ENCODE assay signal across 22 mouse cellular contexts in the genomic region with DNA sequence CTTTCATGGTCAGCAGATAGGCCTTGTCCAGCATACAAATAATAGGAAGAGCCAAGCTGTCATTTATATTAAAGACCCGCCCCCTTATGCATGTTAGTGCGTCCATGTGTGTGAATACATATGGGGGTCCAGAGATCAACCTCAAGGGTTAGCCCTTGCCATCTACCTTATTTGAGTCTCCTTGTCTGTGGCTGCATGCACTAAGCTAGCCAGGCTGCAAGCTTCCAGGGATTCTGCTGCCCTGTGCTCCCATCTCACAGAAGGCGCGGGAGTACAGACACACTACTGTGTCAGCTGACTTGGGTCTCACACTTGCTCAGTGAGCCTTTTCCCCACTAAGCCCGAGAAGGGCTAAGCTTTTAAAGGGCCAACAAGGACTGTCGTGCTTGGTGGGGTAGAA. TPM values are rescaled to one million over a fixed set of nuclear protein-coding genes. Genes with fewer than 3 reads are reported as not detected.
DNase-seq lines count a peak whose midpoint lies in the region; ATAC-seq and TF ChIP-seq lines count a peak whose summit lies in the region.
"Had no signal": no experiment of that assay in that cellular context is flagged by ENCODE, and none has a peak within 500 bp of the region (broad histone marks: within the 10 kb centered on the region; RNA-seq: fewer than 3 reads in every experiment).

No protein-coding gene starts in this region.

- H3K27me3 ChIP-seq in cerebellum, adult 2 months (ENCODE audit: control insufficient read depth, insufficient read depth, low read length): no peaks in the 10 kb centered on the region
- H3K27me3 ChIP-seq in heart, embryonic 10.5 days (ENCODE audit: insufficient read depth, poor library complexity, severe bottlenecking): no peaks in the 10 kb centered on the region
- H3K27me3 ChIP-seq in heart, embryonic 16.5 days (ENCODE audit: control insufficient read depth, insufficient read depth, low read length): no peaks in the 10 kb centered on the region
- H3K27me3 ChIP-seq in Patski: no peaks in the 10 kb centered on the region
- H3K27me3 ChIP-seq: embryonic facial prominence, embryonic 12.5 days; forebrain, embryonic 13.5 days; limb, embryonic 15.5 days; midbrain, embryonic 13.5 days had no signal

- no peaks in the 10 kb centered on the region for H3K36me3 ChIP-seq in heart, embryonic 10.5 days
- H3K36me3 ChIP-seq in heart, embryonic 16.5 days (ENCODE audit: control insufficient read depth, insufficient read depth): no peaks in the 10 kb centered on the region
- H3K36me3 ChIP-seq: embryonic facial prominence, embryonic 12.5 days; limb, embryonic 15.5 days; midbrain, embryonic 13.5 days had no signal

- no peak for TF ChIP-seq POLR2A in cerebellum, adult 2 months (IDR thresholded peaks at IDR 0.05; ENCODE audit: borderline replicate concordance, insufficient read depth, low read length)

- no peaks in the 10 kb centered on the region for H3K9me3 ChIP-seq in heart, embryonic 10.5 days
- no peaks in the 10 kb centered on the region for H3K9me3 ChIP-seq in heart, embryonic 16.5 days (replicated peaks; ENCODE audit: control insufficient read depth, low read length)
- H3K9me3 ChIP-seq: embryonic facial prominence, embryonic 12.5 days; forebrain, embryonic 13.5 days; limb, embryonic 15.5 days; midbrain, embryonic 13.5 days had no signal

- WGBS in cerebellum, adult 2 months: 70% methylated on average over 6 of the region's 6 CpGs
- WGBS in heart, embryonic 10.5 days: 76% methylated on average over 6 of the region's 6 CpGs
- 65% methylated on average over 6 of the region's 6 CpGs for WGBS in heart, embryonic 16.5 days

- POLR2A ChIA-PET in Patski (lab: Charles Lee): interaction anchor here (0.5 to 0.6 kb wide), 4 partner anchors 26 to 380 kb away, joined by 3 to 4 read pairs (median 3); no protein-coding TSS in a partner anchor

- TF ChIP-seq CTCF in cerebellum, adult 2 months (IDR thresholded peaks at IDR 0.05; ENCODE audit: borderline replicate concordance, insufficient read depth, low read depth, low read length): no peak
- no peak for TF ChIP-seq CTCF in Patski (IDR thresholded peaks at IDR 0.05)

- intact Hi-C loops in heart, postnatal 14 days (cut with DNase I): no loop called here

- H3K4me2 ChIP-seq in heart, embryonic 16.5 days (ENCODE audit: low read depth, low read length): peak overlapping the region; percentile 10; the same call in 1 of the 2 replicates
- H3K4me2 ChIP-seq: embryonic facial prominence, embryonic 12.5 days; forebrain, embryonic 13.5 days; limb, embryonic 15.5 days; lung, embryonic 14.5 days; midbrain, embryonic 13.5 days had no signal

- CTCF ChIA-PET in Patski (lab: Charles Lee): interaction anchor here (0.9 to 1.2 kb wide), 3 partner anchors 53 to 111 kb away, joined by 3 read pairs; no protein-coding TSS in a partner anchor

- peak in 1 of 2 experiments; percentile 50 for DNase-seq in cerebellum, adult 2 months
- DNase-seq in cerebellum, adult 11-12 months: no peak
- no peak for DNase-seq in heart, embryonic 10.5 days (ENCODE audit: low spot score)
- no peak for DNase-seq in heart, postnatal 14 days
- DNase-seq in heart, postnatal 4 days: no peak
- DNase-seq in Patski (ENCODE audit: low read depth, low spot score): no peak
- DNase-seq: adrenal gland, postnatal 36 days; gastrocnemius, adult 2 months; kidney, adult 9 months; kidney, postnatal 14 days; left cerebral cortex, postnatal 4 days; lung, embryonic 14.5 days; right cerebral cortex, postnatal 14 days had no signal

- peak overlapping the region; percentile 33; the same call in 1 of the 2 replicates for H3K27ac ChIP-seq in cerebellum, adult 2 months (ENCODE audit: insufficient read depth, low read length)
- H3K27ac ChIP-seq in heart, embryonic 10.5 days: peak overlapping the region; percentile 85
- H3K27ac ChIP-seq in heart, embryonic 16.5 days (ENCODE audit: low read length): peak overlapping the region; percentile 39; the same call in 1 of the 2 replicates
- H3K27ac ChIP-seq: embryonic facial prominence, embryonic 12.5 days; limb, embryonic 15.5 days; liver, embryonic 14.5 days; midbrain, embryonic 13.5 days; stomach, postnatal 0 days had no signal

- H3K4me1 ChIP-seq in cerebellum, adult 2 months (ENCODE audit: control insufficient read depth, insufficient read depth, low read length): peaks cover 54% of the 10 kb centered on the region
- peaks cover 94% of the 10 kb centered on the region for H3K4me1 ChIP-seq in heart, embryonic 10.5 days
- H3K4me1 ChIP-seq in heart, embryonic 16.5 days (ENCODE audit: control insufficient read depth, insufficient read depth, low read length): peaks cover 60% of the 10 kb centered on the region

- ATAC-seq in heart, embryonic 16.5 days (replicated peaks; ENCODE audit: extremely low read depth, insufficient read depth, low FRiP score): no peak
- ATAC-seq in Patski: peak; percentile 9
- ATAC-seq: CD4-positive, CD25-positive, alpha-beta regulatory T cell, adult 4 months; forebrain, embryonic 13.5 days; intestine, embryonic 16.5 days had no signal

- no peak overlapping the region for H3K9ac ChIP-seq in heart, embryonic 16.5 days (ENCODE audit: low read length)
- H3K9ac ChIP-seq: embryonic facial prominence, embryonic 12.5 days; limb, embryonic 15.5 days; liver, embryonic 14.5 days; lung, embryonic 14.5 days; midbrain, embryonic 13.5 days had no signal

- in situ Hi-C loops in Patski (cut with MboI; ENCODE audit: low pct_unique_long_range_greater_than_20kb): no loop called here

- no peak overlapping the region for H3K4me3 ChIP-seq in cerebellum, adult 2 months (replicated peaks; ENCODE audit: insufficient read depth, low read depth, low read length)
- H3K4me3 ChIP-seq in heart, embryonic 10.5 days: no peak overlapping the region
- H3K4me3 ChIP-seq in heart, embryonic 16.5 days (ENCODE audit: low read length): no peak overlapping the region
- H3K4me3 ChIP-seq: embryonic facial prominence, embryonic 12.5 days; forebrain, embryonic 13.5 days; gastrocnemius, adult 2 months; limb, embryonic 15.5 days; midbrain, embryonic 13.5 days had no signal

RNA-seq across cellular contexts. Expression of a gene that starts 29.2 kb away (rescaled TPM):
- polyA plus RNA-seq in cerebellum, adult 2 months (2012; rRNA removed): 26.8 and 28.0 TPM in 2 replicates
- 74.7 and 90.1 TPM in 2 replicates for polyA plus RNA-seq in heart, embryonic 10.5 days (2016; fragmentation: Nextera tagmentation; extraction: Ambion mirVana)
- total RNA-seq in heart, postnatal 14 days (2021): 1 to 10 TPM; 7.9 to 9.1 TPM
- polyA plus RNA-seq in heart, embryonic 16.5 days (2015; fragmentation: Nextera tagmentation; extraction: Ambion mirVana): 66.2 and 67.9 TPM in 2 replicates
- 10 to 100 TPM; 24.8 to 26.0 TPM for total RNA-seq in heart, postnatal 4 days (2021)
- polyA plus RNA-seq in Patski (2021): 157 TPM

Comparison
In these comparisons a context has a peak if more than half of its experiments do, and no peak if none do; other contexts are left out.
1. H3K27ac ChIP-seq: peak in every context shown above with its lines; median percentile 85 in heart, embryonic 10.5 days; 39 in heart, embryonic 16.5 days; 33 in cerebellum, adult 2 months.